Comparison of ENCODE assay signal across 18 mouse cellular contexts in the genomic region with DNA sequence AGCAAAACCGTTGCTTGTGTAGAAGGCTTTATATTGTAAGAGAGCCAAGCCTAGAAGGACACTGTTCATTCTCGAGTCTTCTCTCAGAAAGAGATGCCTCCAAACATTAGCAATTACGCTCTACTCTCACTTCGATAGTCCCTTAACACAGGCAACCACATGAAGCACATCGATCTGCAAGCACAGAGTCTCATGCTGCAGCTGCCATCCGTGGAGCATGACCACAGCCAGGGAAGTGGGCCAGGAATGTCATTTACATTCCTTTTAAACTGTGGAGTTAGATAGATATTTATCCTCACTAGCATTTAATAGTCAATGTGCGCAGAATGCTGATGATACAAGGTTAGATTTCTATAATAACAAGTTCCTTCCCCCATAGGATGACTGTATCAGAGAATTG. TPM values are rescaled to one million over a fixed set of nuclear protein-coding genes. Genes with fewer than 3 reads are reported as not detected.
A peak's percentile ranks its signal among the peaks of the same experiment; 100 is the strongest.
DNase-seq lines count a peak whose midpoint lies in the region; ATAC-seq and TF ChIP-seq lines count a peak whose summit lies in the region.
"Had no signal": no experiment of that assay in that cellular context is flagged by ENCODE, and none has a peak within 500 bp of the region (broad histone marks: within the 10 kb centered on the region; RNA-seq: fewer than 3 reads in every experiment).

No protein-coding gene starts in this region.

- no peaks in the 10 kb centered on the region for H3K4me1 ChIP-seq in forebrain, embryonic 14.5 days (ENCODE audit: control insufficient read depth, insufficient read depth, low read length)
- no peaks in the 10 kb centered on the region for H3K4me1 ChIP-seq in forebrain, embryonic 12.5 days
- no peaks in the 10 kb centered on the region for H3K4me1 ChIP-seq in cerebellum, adult 2 months (ENCODE audit: control insufficient read depth, insufficient read depth, low read length)
- H3K4me1 ChIP-seq in lung, adult 2 months (ENCODE audit: control insufficient read depth, insufficient read depth, low read length) = no peaks in the 10 kb centered on the region; the same call in 1 of the 2 replicates

- peak; percentile 16 for DNase-seq in forebrain, embryonic 14.5 days (ENCODE audit: low spot score)
- DNase-seq in kidney, postnatal 4 days = peak; percentile 10 to 17
- no peak for DNase-seq in kidney, adult 18-20 months
- peak; percentile 19 for DNase-seq in brain, adult 2 months (ENCODE audit: low read depth, low spot score)
- DNase-seq in cerebellum, adult 2 months = no peak
- no peak for DNase-seq in lung, adult 2 months
- DNase-seq: adrenal gland, postnatal 36 days; cerebellum, postnatal 36 days; heart, adult 11 months; kidney, postnatal 14 days; liver, postnatal 0 days; right cerebral cortex, postnatal 14 days; thymus, postnatal 4 days had no signal

- H3K4me3 ChIP-seq in forebrain, embryonic 14.5 days (ENCODE audit: low read depth, low read length) = no peak overlapping the region
- no peak overlapping the region for H3K4me3 ChIP-seq in forebrain, embryonic 12.5 days (replicated peaks)
- no peak overlapping the region for H3K4me3 ChIP-seq in myocyte
- no peak overlapping the region for H3K4me3 ChIP-seq in cerebellum, adult 2 months (replicated peaks; ENCODE audit: insufficient read depth, low read depth, low read length)
- no peak overlapping the region for H3K4me3 ChIP-seq in lung, adult 2 months (replicated peaks; ENCODE audit: extremely low read depth, low read depth, low read length)
- H3K4me3 ChIP-seq: limb, embryonic 15.5 days had no signal

- no peak overlapping the region for H3K27ac ChIP-seq in forebrain, embryonic 14.5 days (ENCODE audit: low read depth, low read length)
- no peak overlapping the region for H3K27ac ChIP-seq in forebrain, embryonic 12.5 days
- no peak overlapping the region for H3K27ac ChIP-seq in cerebellum, adult 2 months (ENCODE audit: insufficient read depth, low read length)
- H3K27ac ChIP-seq: limb, embryonic 15.5 days; macrophage had no signal

- 78% methylated on average over 7 of the region's 7 CpGs for WGBS in forebrain, embryonic 14.5 days
- 88% methylated on average over 7 of the region's 7 CpGs for WGBS in forebrain, embryonic 12.5 days
- 48% methylated on average over 7 of the region's 7 CpGs for WGBS in cerebellum, adult 2 months
- WGBS in lung, adult 2 months = 72% methylated on average over 7 of the region's 7 CpGs

- H3K9me3 ChIP-seq in forebrain, embryonic 14.5 days (replicated peaks; ENCODE audit: control insufficient read depth, low read length) = peaks cover 3% of the 10 kb centered on the region; the same call in 1 of the 2 replicates
- no peaks in the 10 kb centered on the region for H3K9me3 ChIP-seq in forebrain, embryonic 12.5 days
- H3K9me3 ChIP-seq: limb, embryonic 15.5 days had no signal

- no peak overlapping the region for H3K4me2 ChIP-seq in forebrain, embryonic 14.5 days (ENCODE audit: low read length)
- no peak overlapping the region for H3K4me2 ChIP-seq in forebrain, embryonic 12.5 days
- H3K4me2 ChIP-seq in myocyte (ENCODE audit: low read depth) = peak overlapping the region; percentile 45
- H3K4me2 ChIP-seq: limb, embryonic 15.5 days had no signal

- no peak for TF ChIP-seq POLR2A in myocyte (IDR thresholded peaks at IDR 0.05; ENCODE audit: insufficient read length, low read depth)
- no peak for TF ChIP-seq POLR2A in cerebellum, adult 2 months (IDR thresholded peaks at IDR 0.05; ENCODE audit: borderline replicate concordance, insufficient read depth, low read length)
- no peak for TF ChIP-seq POLR2A in lung, adult 2 months (IDR thresholded peaks at IDR 0.05; ENCODE audit: borderline replicate concordance, extremely low read depth, low read depth, low read length)

- H3K79me2 ChIP-seq in myocyte (ENCODE audit: control insufficient read depth, insufficient read depth) = no peaks in the 10 kb centered on the region

- no peaks in the 10 kb centered on the region for H3K27me3 ChIP-seq in forebrain, embryonic 14.5 days (replicated peaks; ENCODE audit: control insufficient read depth, insufficient read depth, low read length)
- H3K27me3 ChIP-seq in forebrain, embryonic 12.5 days = no peaks in the 10 kb centered on the region
- H3K27me3 ChIP-seq in myocyte (ENCODE audit: control insufficient read depth, insufficient read depth, insufficient read length) = no peaks in the 10 kb centered on the region
- H3K27me3 ChIP-seq in cerebellum, adult 2 months (ENCODE audit: control insufficient read depth, insufficient read depth, low read length) = no peaks in the 10 kb centered on the region
- H3K27me3 ChIP-seq: limb, embryonic 15.5 days had no signal

- no peak overlapping the region for H3ac ChIP-seq in myocyte (ENCODE audit: control insufficient read depth, insufficient read length)

- no peak for TF ChIP-seq CTCF in cerebellum, adult 2 months (IDR thresholded peaks at IDR 0.05; ENCODE audit: borderline replicate concordance, insufficient read depth, low read depth, low read length)
- no peak for TF ChIP-seq CTCF in lung, adult 2 months (IDR thresholded peaks at IDR 0.05; ENCODE audit: insufficient read depth, low read length)

- ATAC-seq in forebrain, embryonic 14.5 days = no peak
- ATAC-seq in forebrain, embryonic 12.5 days (ENCODE audit: low FRiP score) = no peak
- ATAC-seq: inflammation-experienced regulatory T-cells, adult 6 months; liver, postnatal 0 days had no signal

- H3K9ac ChIP-seq in forebrain, embryonic 14.5 days (ENCODE audit: low read length) = no peak overlapping the region
- no peak overlapping the region for H3K9ac ChIP-seq in forebrain, embryonic 12.5 days
- H3K9ac ChIP-seq: limb, embryonic 15.5 days; liver, postnatal 0 days had no signal

- no peaks in the 10 kb centered on the region for H3K36me3 ChIP-seq in forebrain, embryonic 14.5 days (ENCODE audit: control insufficient read depth, insufficient read depth, low read length)
- no peaks in the 10 kb centered on the region for H3K36me3 ChIP-seq in forebrain, embryonic 12.5 days (replicated peaks)
- H3K36me3 ChIP-seq in myocyte (ENCODE audit: control insufficient read depth, insufficient read depth) = no peaks in the 10 kb centered on the region
- H3K36me3 ChIP-seq: limb, embryonic 15.5 days had no signal

TF ChIP-seq in myocyte, 11 proteins besides CTCF, POLR2A, EP300 and RAD21:
- TF ChIP-seq MYOG (IDR thresholded peaks at IDR 0.05; ENCODE audit: control insufficient read depth in 1 of 3, insufficient read depth in 1 of 3, insufficient read length in 2 of 3, low read depth in 2 of 3) (peak; percentile 30 to 78 (median 62)), SRF (IDR thresholded peaks at IDR 0.05; ENCODE audit: control insufficient read depth, insufficient read length, low read depth) (no peak), CEBPB (IDR thresholded peaks at IDR 0.05; ENCODE audit: insufficient read depth, poor library complexity, severe bottlenecking) (no peak), MYOD1 (IDR thresholded peaks at IDR 0.05; ENCODE audit: control insufficient read depth in 1 of 3, insufficient read length in 2 of 3, low read depth in 2 of 3) (peak in 2 of 3 experiments; percentile 82 to 86), TCF3 (IDR thresholded peaks at IDR 0.05; ENCODE audit: insufficient read length, low read depth) (no peak), MAX (IDR thresholded peaks at IDR 0.05; ENCODE audit: low read depth) (no peak), POLR2AphosphoS2 (IDR thresholded peaks at IDR 0.05; ENCODE audit: insufficient read length, low read depth) (no peak)

RNA-seq across cellular contexts. Expression of gene Gas2, which starts 21.3 kb away (rescaled TPM):
- polyA plus RNA-seq in forebrain, embryonic 14.5 days (2014; fragmentation: Nextera tagmentation; extraction: Ambion mirVana) = 14.9 and 17.2 TPM in 2 replicates
- 29.8 and 30.4 TPM in 2 replicates for polyA plus RNA-seq in forebrain, embryonic 12.5 days (2016; fragmentation: Nextera tagmentation; extraction: Ambion mirVana)
- polyA plus RNA-seq in myocyte (2012; fragmentation: generic; extraction: Trizol) = 8.5 TPM
- polyA plus RNA-seq in cerebellum, adult 2 months (2012; rRNA removed) = 9.8 and 11.1 TPM in 2 replicates
- 1.5 TPM in 2 replicates for polyA plus RNA-seq in lung, adult 2 months (2012; rRNA removed)

RNA-seq across cellular contexts. Expression of gene Fancf, which starts 21.6 kb away (rescaled TPM):
- 6.4 and 7.3 TPM in 2 replicates for polyA plus RNA-seq in forebrain, embryonic 14.5 days (2014; fragmentation: Nextera tagmentation; extraction: Ambion mirVana)
- 12.4 and 16.8 TPM in 2 replicates for polyA plus RNA-seq in forebrain, embryonic 12.5 days (2016; fragmentation: Nextera tagmentation; extraction: Ambion mirVana)
- 7.2 TPM for polyA plus RNA-seq in myocyte (2012; fragmentation: generic; extraction: Trizol)
- polyA plus RNA-seq in cerebellum, adult 2 months (2012; rRNA removed) = 6.1 and 6.9 TPM in 2 replicates
- polyA plus RNA-seq in lung, adult 2 months (2012; rRNA removed) = 5.5 and 5.7 TPM in 2 replicates

Comparison
In these comparisons a context has a peak if more than half of its experiments do, and no peak if none do; other contexts are left out.
1. DNase-seq: peak in forebrain, embryonic 14.5 days (single experiment), kidney, postnatal 4 days (2 of 2) and brain, adult 2 months (single experiment); none in kidney, adult 18-20 months (single experiment), cerebellum, adult 2 months (0 of 2) and lung, adult 2 months (single experiment).